Mouse (Mus musculus): ENCODE measurements around the gene Slf2. TPM values are rescaled to one million over a fixed set of nuclear protein-coding genes. Genes with fewer than 3 reads are reported as not detected.

Slf2 gene
- polyA plus RNA-seq, 1 experiment from 2014 or later, result 54.1 TPM

DNA sequence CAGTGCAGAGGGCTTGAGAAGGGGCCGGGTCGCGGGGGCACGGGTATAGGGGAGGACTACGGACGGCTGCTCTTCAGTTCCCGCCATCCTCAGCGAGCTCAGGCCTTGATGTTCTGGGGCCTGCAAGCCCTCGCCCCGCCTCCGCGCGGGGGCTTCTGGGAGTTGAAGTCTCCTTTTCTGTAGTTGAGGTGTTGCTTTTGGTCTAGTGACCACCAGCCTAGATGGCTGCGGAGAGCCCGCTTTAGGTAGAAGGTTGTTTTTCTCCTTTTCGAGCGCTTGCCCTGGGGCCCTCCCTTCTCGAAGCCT is 456 bp downstream of the Slf2 start:
- DNase-seq (ENCODE audit: low spot score), result peak; percentile 91
- peak overlapping the region; percentile 86 for H3K4me2 ChIP-seq (ENCODE audit: low read length)
- peak overlapping the region; percentile 94 for H3K4me3 ChIP-seq (ENCODE audit: low read depth, low read length)
- ATAC-seq (replicated peaks; ENCODE audit: low FRiP score, low TSS enrichment, low read depth), result peak; percentile 82
- H3K9me3 ChIP-seq (ENCODE audit: control insufficient read depth, low read length), result no peaks in the 10 kb centered on the region
- peak overlapping the region; percentile 81 for H3K9ac ChIP-seq (ENCODE audit: low read length)
- H3K36me3 ChIP-seq (ENCODE audit: control insufficient read depth, insufficient read depth, low read length), result peaks cover 22% of the 10 kb centered on the region
- peaks cover 43% of the 10 kb centered on the region for H3K4me1 ChIP-seq (replicated peaks; ENCODE audit: control insufficient read depth, insufficient read depth, low read length)
- no peaks in the 10 kb centered on the region for H3K27me3 ChIP-seq (replicated peaks; ENCODE audit: control insufficient read depth, insufficient read depth, low read length)
- 3% methylated on average over 18 of the region's 18 CpGs for WGBS
- peak overlapping the region; percentile 85 for H3K27ac ChIP-seq (ENCODE audit: low read depth)

DNA sequence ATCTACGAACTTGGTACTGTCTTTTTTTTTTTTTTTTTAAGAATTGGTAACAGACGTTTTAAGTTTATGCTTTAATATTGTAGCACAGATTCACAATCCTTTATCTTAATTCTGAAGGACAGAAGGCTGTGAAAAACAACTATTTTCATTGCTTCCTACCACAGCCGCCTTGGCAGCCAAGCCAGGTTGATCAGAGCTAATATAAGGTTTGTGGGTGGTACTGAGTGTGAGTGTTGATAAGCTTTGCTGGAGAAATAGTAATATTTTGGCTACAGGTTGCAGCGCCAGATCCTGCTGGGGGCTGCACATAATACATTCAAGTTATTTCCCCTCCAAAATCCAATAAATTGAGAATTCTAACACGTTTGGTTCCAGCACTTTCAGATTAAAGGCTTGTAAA is 1.1 kb downstream of the Slf2 start:
- H3K4me1 ChIP-seq (replicated peaks; ENCODE audit: control insufficient read depth, insufficient read depth, low read length), result peaks cover 43% of the 10 kb centered on the region
- H3K4me3 ChIP-seq (ENCODE audit: low read depth, low read length), result peak overlapping the region; percentile 94
- ATAC-seq (replicated peaks; ENCODE audit: low FRiP score, low TSS enrichment, low read depth) (no peak), DNase-seq (ENCODE audit: low spot score) (no peak)
- peaks cover 29% of the 10 kb centered on the region for H3K36me3 ChIP-seq (ENCODE audit: control insufficient read depth, insufficient read depth, low read length)
- no peak overlapping the region for H3K27ac ChIP-seq (ENCODE audit: low read depth)
- no peaks in the 10 kb centered on the region for H3K27me3 ChIP-seq (replicated peaks; ENCODE audit: control insufficient read depth, insufficient read depth, low read length)
- peak overlapping the region; percentile 86 for H3K4me2 ChIP-seq (ENCODE audit: low read length)
- H3K9me3 ChIP-seq (ENCODE audit: control insufficient read depth, low read length), result no peaks in the 10 kb centered on the region
- peak overlapping the region; percentile 37 for H3K9ac ChIP-seq (ENCODE audit: low read length)
- 29% methylated on average over 5 of the region's 5 CpGs for WGBS

DNA sequence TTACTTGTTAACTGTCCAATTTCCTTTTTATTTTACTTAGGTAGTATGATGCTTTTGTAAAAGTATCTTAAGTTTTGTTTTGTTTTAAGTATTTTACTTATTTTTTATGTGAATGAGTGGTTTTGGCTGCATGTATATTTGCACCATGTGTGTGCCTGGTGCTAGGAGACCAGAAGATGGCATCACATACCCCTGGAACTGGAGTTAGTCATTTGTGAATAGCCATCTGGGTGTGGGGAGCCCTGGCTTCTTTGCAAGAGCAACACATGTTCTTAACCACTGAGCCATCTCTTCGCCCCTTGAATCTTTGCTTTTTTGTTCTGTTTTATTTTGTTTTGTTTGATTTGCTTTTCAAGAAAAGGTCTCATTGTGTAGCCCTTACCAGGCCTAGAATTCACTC is 2.2 kb downstream of the Slf2 start:
- 80% methylated on average over 1 of the region's 1 CpGs for WGBS
- Histone ChIP-seq H3K27ac (ENCODE audit: low read depth) (no peak overlapping the region), H3K4me1 (replicated peaks; ENCODE audit: control insufficient read depth, insufficient read depth, low read length) (peaks cover 33% of the 10 kb centered on the region), H3K27me3 (replicated peaks; ENCODE audit: control insufficient read depth, insufficient read depth, low read length) (no peaks in the 10 kb centered on the region), H3K9ac (ENCODE audit: low read length) (no peak overlapping the region), H3K4me3 (ENCODE audit: low read depth, low read length) (peak overlapping the region; percentile 11), H3K4me2 (ENCODE audit: low read length) (peak overlapping the region; percentile 86), H3K36me3 (ENCODE audit: control insufficient read depth, insufficient read depth, low read length) (peaks cover 37% of the 10 kb centered on the region), H3K9me3 (ENCODE audit: control insufficient read depth, low read length) (no peaks in the 10 kb centered on the region)
- DNase-seq (ENCODE audit: low spot score) (no peak), ATAC-seq (replicated peaks; ENCODE audit: low FRiP score, low TSS enrichment, low read depth) (no peak)

DNA sequence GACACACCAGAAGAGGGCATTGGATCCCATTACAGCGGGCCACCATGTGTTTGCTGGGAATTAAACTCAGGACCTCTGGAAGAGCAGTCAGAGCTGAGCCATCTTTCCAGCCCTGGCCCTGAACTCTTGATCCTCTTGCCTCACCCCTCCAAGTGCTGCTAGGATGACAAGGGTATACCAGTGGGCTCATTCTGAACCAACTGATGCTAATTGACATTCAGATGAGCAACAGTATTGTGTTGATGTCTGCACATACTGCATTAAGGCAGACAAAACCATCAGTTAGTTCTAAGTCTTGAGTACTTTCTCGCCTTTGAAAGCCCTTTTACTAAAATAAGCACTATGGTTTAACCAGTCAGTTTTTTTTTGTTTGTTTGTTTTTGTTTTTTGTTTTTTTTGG is 28.7 kb downstream of the Slf2 start:
- ATAC-seq (replicated peaks; ENCODE audit: low FRiP score, low TSS enrichment, low read depth) (no peak), DNase-seq (ENCODE audit: low spot score) (no peak)
- Histone ChIP-seq H3K36me3 (ENCODE audit: control insufficient read depth, insufficient read depth, low read length) (peaks cover 91% of the 10 kb centered on the region), H3K9me3 (ENCODE audit: control insufficient read depth, low read length) (no peaks in the 10 kb centered on the region), H3K4me2 (ENCODE audit: low read length) (no peak overlapping the region), H3K4me1 (replicated peaks; ENCODE audit: control insufficient read depth, insufficient read depth, low read length) (no peaks in the 10 kb centered on the region), H3K9ac (ENCODE audit: low read length) (no peak overlapping the region), H3K27ac (ENCODE audit: low read depth) (no peak overlapping the region), H3K4me3 (ENCODE audit: low read depth, low read length) (no peak overlapping the region), H3K27me3 (replicated peaks; ENCODE audit: control insufficient read depth, insufficient read depth, low read length) (no peaks in the 10 kb centered on the region)
- 97% methylated on average over 2 of the region's 2 CpGs for WGBS

DNA sequence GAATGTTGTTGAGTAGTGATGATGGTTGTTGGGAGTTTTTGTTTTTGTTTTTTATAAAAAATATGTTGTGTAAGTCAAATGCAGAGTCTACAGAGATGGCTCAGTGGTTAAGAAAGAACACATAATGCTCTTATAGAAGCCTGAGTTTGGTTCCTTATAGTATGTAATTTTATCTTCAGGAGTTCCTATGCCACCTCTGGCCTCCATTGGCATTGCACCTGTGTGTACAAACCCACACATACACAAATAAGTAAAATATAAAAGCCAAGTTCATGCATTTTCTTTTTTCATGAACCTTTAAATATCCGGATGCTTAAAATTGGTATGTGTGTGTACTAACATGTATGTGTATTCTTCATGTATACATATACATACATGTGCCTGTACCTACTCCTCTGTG is 35.0 kb downstream of the Slf2 start:
- 93% methylated on average over 1 of the region's 1 CpGs for WGBS
- Histone ChIP-seq H3K9me3 (ENCODE audit: control insufficient read depth, low read length) (no peaks in the 10 kb centered on the region), H3K4me2 (ENCODE audit: low read length) (no peak overlapping the region), H3K4me1 (replicated peaks; ENCODE audit: control insufficient read depth, insufficient read depth, low read length) (no peaks in the 10 kb centered on the region), H3K4me3 (ENCODE audit: low read depth, low read length) (no peak overlapping the region), H3K36me3 (ENCODE audit: control insufficient read depth, insufficient read depth, low read length) (peaks cover 92% of the 10 kb centered on the region), H3K9ac (ENCODE audit: low read length) (no peak overlapping the region), H3K27ac (ENCODE audit: low read depth) (no peak overlapping the region), H3K27me3 (replicated peaks; ENCODE audit: control insufficient read depth, insufficient read depth, low read length) (no peaks in the 10 kb centered on the region)
- DNase-seq (ENCODE audit: low spot score) (no peak), ATAC-seq (replicated peaks; ENCODE audit: low FRiP score, low TSS enrichment, low read depth) (no peak)

DNA sequence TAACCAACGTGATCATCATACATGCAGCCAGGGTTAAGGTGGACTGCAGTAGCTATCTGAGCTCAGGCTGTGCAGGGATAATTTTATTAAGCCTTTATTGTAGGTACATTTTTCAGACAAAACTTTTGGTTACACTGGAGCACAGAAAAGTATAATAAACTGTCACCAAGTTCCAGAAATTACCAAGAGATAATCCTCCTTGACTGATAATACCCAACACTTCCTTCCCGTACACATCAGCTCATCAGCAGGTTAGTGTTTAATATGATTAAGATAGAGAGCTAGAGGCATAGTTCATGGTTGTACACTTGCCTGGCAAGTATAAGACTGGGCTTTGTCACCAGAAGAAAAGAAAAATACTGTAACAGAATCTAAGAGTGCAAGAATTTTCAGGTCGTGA is 37.4 kb downstream of the Slf2 start:
- H3K4me3 ChIP-seq (ENCODE audit: low read depth, low read length), result no peak overlapping the region
- H3K9ac ChIP-seq (ENCODE audit: low read length), result no peak overlapping the region
- no peaks in the 10 kb centered on the region for H3K4me1 ChIP-seq (replicated peaks; ENCODE audit: control insufficient read depth, insufficient read depth, low read length)
- no peak overlapping the region for H3K27ac ChIP-seq (ENCODE audit: low read depth)
- no peaks in the 10 kb centered on the region for H3K27me3 ChIP-seq (replicated peaks; ENCODE audit: control insufficient read depth, insufficient read depth, low read length)
- 83% methylated on average over 3 of the region's 3 CpGs for WGBS
- no peak for ATAC-seq (replicated peaks; ENCODE audit: low FRiP score, low TSS enrichment, low read depth)
- H3K4me2 ChIP-seq (ENCODE audit: low read length), result no peak overlapping the region
- no peaks in the 10 kb centered on the region for H3K9me3 ChIP-seq (ENCODE audit: control insufficient read depth, low read length)
- DNase-seq (ENCODE audit: low spot score), result peak; percentile 9
- H3K36me3 ChIP-seq (ENCODE audit: control insufficient read depth, insufficient read depth, low read length), result peaks cover 92% of the 10 kb centered on the region

DNA sequence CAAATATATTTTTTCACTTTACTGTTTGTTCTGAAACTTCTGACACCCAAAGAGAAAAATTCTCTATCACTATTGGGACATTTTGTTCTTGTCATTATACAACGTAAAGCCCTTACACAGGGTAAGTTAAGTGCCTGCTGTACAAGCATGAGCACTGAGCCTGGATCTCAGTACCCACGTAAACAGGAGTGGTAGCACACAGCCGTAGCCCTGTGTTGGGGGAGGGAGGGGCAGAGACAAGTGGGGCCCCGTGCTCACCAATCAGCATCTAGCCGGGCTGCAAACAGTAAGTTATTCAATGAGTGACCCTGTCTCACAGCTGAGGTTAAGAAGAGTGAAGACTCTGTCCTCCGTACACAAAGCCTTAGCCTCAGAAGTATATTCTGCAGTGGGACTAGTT is 45.7 kb downstream of the Slf2 start:
- Histone ChIP-seq H3K9ac (ENCODE audit: low read length) (no peak overlapping the region), H3K4me1 (replicated peaks; ENCODE audit: control insufficient read depth, insufficient read depth, low read length) (no peaks in the 10 kb centered on the region), H3K4me2 (ENCODE audit: low read length) (no peak overlapping the region), H3K27ac (ENCODE audit: low read depth) (no peak overlapping the region), H3K27me3 (replicated peaks; ENCODE audit: control insufficient read depth, insufficient read depth, low read length) (no peaks in the 10 kb centered on the region), H3K4me3 (ENCODE audit: low read depth, low read length) (no peak overlapping the region), H3K9me3 (ENCODE audit: control insufficient read depth, low read length) (no peaks in the 10 kb centered on the region), H3K36me3 (ENCODE audit: control insufficient read depth, insufficient read depth, low read length) (peaks cover 98% of the 10 kb centered on the region)
- no peak for DNase-seq (ENCODE audit: low spot score)
- ATAC-seq (replicated peaks; ENCODE audit: low FRiP score, low TSS enrichment, low read depth), result no peak
- 80% methylated on average over 6 of the region's 6 CpGs for WGBS

DNA sequence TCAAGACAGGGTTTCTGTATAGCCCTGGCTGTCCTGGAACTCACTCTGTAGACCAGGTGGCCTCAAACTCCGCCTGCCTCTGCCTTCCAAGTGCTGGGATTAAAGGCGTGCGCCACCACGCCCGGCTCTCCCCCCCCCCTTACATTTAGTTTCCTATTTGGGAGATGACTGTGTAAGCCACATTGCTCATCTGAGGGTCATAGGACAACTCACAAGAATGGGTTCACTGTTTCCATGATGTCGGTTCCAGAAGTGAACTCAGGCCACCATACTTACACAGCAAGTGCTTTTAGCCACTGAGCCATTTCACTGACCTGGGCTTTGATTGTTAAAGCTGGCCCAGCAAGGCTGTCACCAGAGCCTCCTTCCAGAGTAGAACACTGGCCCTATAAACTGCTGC is 46.2 kb downstream of the Slf2 start:
- Histone ChIP-seq H3K4me1 (replicated peaks; ENCODE audit: control insufficient read depth, insufficient read depth, low read length) (no peaks in the 10 kb centered on the region), H3K36me3 (ENCODE audit: control insufficient read depth, insufficient read depth, low read length) (peaks cover 98% of the 10 kb centered on the region), H3K4me3 (ENCODE audit: low read depth, low read length) (no peak overlapping the region), H3K9ac (ENCODE audit: low read length) (no peak overlapping the region), H3K27me3 (replicated peaks; ENCODE audit: control insufficient read depth, insufficient read depth, low read length) (no peaks in the 10 kb centered on the region), H3K27ac (ENCODE audit: low read depth) (no peak overlapping the region), H3K9me3 (ENCODE audit: control insufficient read depth, low read length) (no peaks in the 10 kb centered on the region), H3K4me2 (ENCODE audit: low read length) (no peak overlapping the region)
- DNase-seq (ENCODE audit: low spot score) (no peak), ATAC-seq (replicated peaks; ENCODE audit: low FRiP score, low TSS enrichment, low read depth) (no peak)
- 88% methylated on average over 6 of the region's 6 CpGs for WGBS

DNA sequence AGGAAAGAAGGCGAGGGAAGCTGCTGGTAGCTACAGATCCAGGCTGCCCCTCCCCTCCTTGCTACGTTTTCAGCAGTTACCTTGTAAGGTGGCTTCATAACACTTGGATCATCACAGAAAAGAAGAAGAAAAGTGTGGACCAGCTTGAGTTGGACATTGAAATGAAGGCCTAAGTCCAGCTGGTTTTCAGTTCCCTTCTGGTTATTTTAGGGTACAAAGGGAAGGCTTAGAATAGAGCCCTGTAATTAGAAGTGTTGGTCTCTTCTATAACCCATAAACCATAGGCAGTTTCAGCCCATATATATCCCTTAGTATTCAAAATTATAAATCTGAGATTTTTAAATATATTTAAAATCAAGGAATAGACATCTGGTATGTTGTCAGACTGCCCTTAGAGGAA is 49.8 kb downstream of the Slf2 start:
- H3K9ac ChIP-seq (ENCODE audit: low read length), result no peak overlapping the region
- H3K4me1 ChIP-seq (replicated peaks; ENCODE audit: control insufficient read depth, insufficient read depth, low read length), result no peaks in the 10 kb centered on the region
- no peak overlapping the region for H3K4me3 ChIP-seq (ENCODE audit: low read depth, low read length)
- no peak overlapping the region for H3K27ac ChIP-seq (ENCODE audit: low read depth)
- ATAC-seq (replicated peaks; ENCODE audit: low FRiP score, low TSS enrichment, low read depth) (no peak), DNase-seq (ENCODE audit: low spot score) (no peak)
- no peaks in the 10 kb centered on the region for H3K27me3 ChIP-seq (replicated peaks; ENCODE audit: control insufficient read depth, insufficient read depth, low read length)
- 95% methylated on average over 2 of the region's 2 CpGs for WGBS
- no peaks in the 10 kb centered on the region for H3K9me3 ChIP-seq (ENCODE audit: control insufficient read depth, low read length)
- peaks cover 80% of the 10 kb centered on the region for H3K36me3 ChIP-seq (ENCODE audit: control insufficient read depth, insufficient read depth, low read length)
- H3K4me2 ChIP-seq (ENCODE audit: low read length), result no peak overlapping the region
